Mouse (Mus musculus) CH12.LX (cell line): ENCODE results near the gene Slc4a2. TPM values are rescaled to one million over a fixed set of nuclear protein-coding genes. Genes with fewer than 3 reads are reported as not detected.

Experiments
- DNase-seq: peaks from one replicate; pipeline ENCODE4 v3.0.0-alpha.2; 2013; ENCODE audit errors: extremely low read depth
- H3K27ac ChIP-seq: 2 replicates; pipeline ENCODE4 v1.5.1; 2012; ENCODE audit warnings: low read depth, mild to moderate bottlenecking, control low read depth, moderate library complexity; ENCODE audit not compliant: insufficient read depth
- H3K27me3 ChIP-seq: replicated peaks from 2 replicates; pipeline ENCODE3; 2012; ENCODE audit warnings: inconsistent platforms
- H3K36me3 ChIP-seq, 2 experiments: replicated peaks in 1 of 2; 2 replicates each; pipeline versions ENCODE3 to v1.6.1; 2012; ENCODE audit warnings: inconsistent platforms in 1 of 2, low read length in 1 of 2, mild to moderate bottlenecking in 1 of 2, mixed read lengths in 1 of 2, moderate library complexity in 1 of 2; ENCODE audit not compliant: control insufficient read depth in 1 of 2, insufficient read depth in 1 of 2
- H3K4me1 ChIP-seq, 2 experiments: 2 replicates each; pipeline ENCODE4 v1.6.1; 2012; ENCODE audit warnings: inconsistent platforms in 1 of 2, moderate library complexity in 1 of 2; ENCODE audit not compliant: insufficient read depth in 2 of 2, control insufficient read depth in 1 of 2
- H3K4me2 ChIP-seq: 2 replicates; pipeline ENCODE4 v1.6.1; 2012; ENCODE audit warnings: low read depth, mild to moderate bottlenecking, control low read depth; ENCODE audit not compliant: poor library complexity, insufficient read depth, severe bottlenecking
- H3K4me3 ChIP-seq, 3 experiments: fragments of 150-350 bp in 1 of 3; sonication (generic) in 1 of 3; replicated peaks in 1 of 3; 2 replicates each; pipeline versions ENCODE3 to v1.5.1; 2011 to 2012; ENCODE audit warnings: low read depth in 2 of 3, low read length in 2 of 3, mild to moderate bottlenecking in 2 of 3, moderate library complexity in 2 of 3, control low read depth in 1 of 3, improper control_type of control experiment in 1 of 3, inconsistent platforms in 1 of 3, mixed read lengths in 1 of 3; ENCODE audit not compliant: poor library complexity in 1 of 3
- H3K79me2 ChIP-seq: replicated peaks from 2 replicates; pipeline ENCODE4 v1.6.1; 2012; ENCODE audit warnings: mild to moderate bottlenecking, moderate library complexity; ENCODE audit not compliant: control insufficient read depth, poor library complexity, insufficient read depth, severe bottlenecking; ENCODE audit errors: extremely low read depth
- H3K9ac ChIP-seq: 2 replicates; pipeline ENCODE4 v1.6.1; 2012; ENCODE audit warnings: low read depth, mild to moderate bottlenecking, control low read depth, moderate library complexity; ENCODE audit not compliant: insufficient read depth
- H3K9me3 ChIP-seq: replicated peaks from 2 replicates; pipeline ENCODE3; 2012; ENCODE audit warnings: low read length, inconsistent platforms, mixed read lengths
- CHD1 ChIP-seq: IDR thresholded peaks from 2 replicates; pipeline ENCODE4 v1.6.1; 2012; ENCODE audit warnings: low read depth, low read length, improper control_type of control experiment, inconsistent platforms
- E2F4 ChIP-seq: IDR thresholded peaks from 2 replicates; pipeline ENCODE4 v1.6.1; 2011; ENCODE audit warnings: low read depth, low read length, improper control_type of control experiment; ENCODE audit not compliant: insufficient replicate concordance
- EP300 ChIP-seq: IDR thresholded peaks from 2 replicates; pipeline ENCODE4 v1.6.1; 2011; ENCODE audit warnings: low read length, improper control_type of control experiment
- IRF4 ChIP-seq: IDR thresholded peaks from 2 replicates; pipeline ENCODE4 v1.6.1; 2014; ENCODE audit warnings: low read depth, mild to moderate bottlenecking, inconsistent platforms, low read length, improper control_type of control experiment
- JUN ChIP-seq: IDR thresholded peaks from 2 replicates; pipeline ENCODE4 v1.6.1; 2011; ENCODE audit warnings: low read depth, mild to moderate bottlenecking, low read length, improper control_type of control experiment, moderate library complexity; ENCODE audit not compliant: insufficient read depth
- KAT2A ChIP-seq: IDR thresholded peaks from 2 replicates; pipeline ENCODE4 v1.6.1; 2012; ENCODE audit warnings: low read length, improper control_type of control experiment, inconsistent platforms; ENCODE audit not compliant: insufficient replicate concordance
- MXI1 ChIP-seq: IDR thresholded peaks from 2 replicates; pipeline ENCODE4 v1.6.1; 2011; ENCODE audit warnings: mild to moderate bottlenecking, low read depth, low read length, improper control_type of control experiment
- MYC ChIP-seq: IDR thresholded peaks from 2 replicates; pipeline ENCODE4 v1.6.1; 2011; ENCODE audit warnings: low read depth, mild to moderate bottlenecking, improper control_type of control experiment, low read length
- NRF1 ChIP-seq: IDR thresholded peaks from 2 replicates; pipeline ENCODE4 v1.6.1; 2014; ENCODE audit warnings: low read depth, mild to moderate bottlenecking, inconsistent platforms, low read length, improper control_type of control experiment, moderate library complexity
- POLR2AphosphoS2 ChIP-seq: IDR thresholded peaks from 2 replicates; pipeline ENCODE4 v1.6.1; 2011; ENCODE audit warnings: low read depth, low read length, improper control_type of control experiment
- RCOR1 ChIP-seq: conservative IDR thresholded peaks from 2 replicates; pipeline ENCODE4 v1.6.1; 2012; ENCODE audit warnings: low read depth, mild to moderate bottlenecking, inconsistent platforms, low read length, improper control_type of control experiment
- UBTF ChIP-seq: IDR thresholded peaks from 2 replicates; pipeline ENCODE4 v1.6.1; 2012; ENCODE audit warnings: low read depth, mild to moderate bottlenecking, inconsistent platforms, low read length, improper control_type of control experiment, moderate library complexity
- USF1 ChIP-seq: IDR thresholded peaks from 2 replicates; pipeline ENCODE4 v1.6.1; 2014; ENCODE audit warnings: low read depth, mild to moderate bottlenecking, inconsistent platforms, low read length, improper control_type of control experiment
- ZC3H11A ChIP-seq: IDR thresholded peaks from 2 replicates; pipeline ENCODE4 v1.6.1; 2012; ENCODE audit warnings: low read depth, mild to moderate bottlenecking, inconsistent platforms, low read length, improper control_type of control experiment
- ZMIZ1 ChIP-seq: IDR thresholded peaks from 2 replicates; pipeline ENCODE4 v1.6.1; 2012; ENCODE audit warnings: low read depth, mild to moderate bottlenecking, inconsistent platforms, low read length, improper control_type of control experiment
- ZNF384 ChIP-seq: IDR thresholded peaks from 2 replicates; pipeline ENCODE4 v1.6.1; 2012; ENCODE audit warnings: low read depth, low read length, improper control_type of control experiment, inconsistent platforms
- dilution Hi-C: fragments of 300-500 bp; cut with MboI; formaldehyde crosslinking; loops from 2 replicates; pipeline ENCODE4 v1.14.3; 2020; ENCODE audit warnings: low sequenced_read_pairs; ENCODE audit not compliant: extremely low pct_unique_long_range_greater_than_20kb, extremely low pct_ligation_motif_present
- in situ Hi-C: fragments of 300-500 bp; cut with MboI; formaldehyde crosslinking; loops from 3 replicates; pipeline ENCODE4 v1.14.3; 2019; ENCODE audit warnings: low sequenced_read_pairs, low pct_ligation_motif_present, low pct_unique_long_range_greater_than_20kb, mixed read lengths
- polyA plus RNA-seq: library from polyadenylated mRNA; unstranded; fragments of >175 nt; gene quantifications from 2 replicates; pipeline ENCODE4 v1.2.1, GENCODE M21; 2012; ENCODE audit warnings: low read depth; ENCODE audit not compliant: insufficient read length
- total RNA-seq, 2 experiments: library from RNA; depleted of rRNA; stranded (reverse); fragments of 300-350 nt in 1 of 2; fragments of >200 nt in 1 of 2; gene quantifications; 2 replicates each; pipeline ENCODE4 v1.2.3; 2012 to 2014

The Slc4a2 gene
- total and polyA plus RNA-seq, 3 experiments, result 12.9 to 27.2 (median 18.6) TPM

DNA sequence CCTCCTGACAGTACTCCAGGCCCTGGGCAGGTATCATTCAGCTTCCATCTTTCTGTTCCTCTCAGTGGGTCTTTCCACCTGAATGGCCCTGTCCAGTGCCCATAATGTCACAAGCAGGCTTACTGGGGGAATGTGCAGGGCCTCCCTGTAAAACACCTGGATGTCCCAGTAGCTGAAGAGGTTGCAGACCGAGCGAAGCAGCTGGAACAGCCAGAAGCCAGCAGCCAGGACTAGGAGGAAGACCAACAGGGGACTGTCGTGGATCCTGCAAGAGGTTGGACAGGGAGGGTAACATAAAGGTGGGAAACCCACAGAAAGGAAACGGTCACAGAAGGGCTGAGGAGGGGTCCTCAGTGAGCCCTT is 34.0 kb upstream of the Slc4a2 start:
- Histone ChIP-seq H3K4me3 (peak overlapping the region; percentile 33 to 55 (median 46)), H3K4me1 (peaks cover 15 to 54% of the 10 kb centered on the region in 2 experiments)

GRCm38 (mm10) chr5:24391864-24392263 is 31.8 kb upstream of the Slc4a2 start, which contains the start of gene Atg9b:
TSS of gene Atg9b (minus strand) at chr5:24392143.
- no peak within 1 kb of the TSS for H3K9ac ChIP-seq
- DNase-seq, result no peak
- in situ Hi-C loops (no loop called here), dilution Hi-C loops (no loop called here)
- no peaks in the 10 kb centered on the region for H3K79me2 ChIP-seq
- TF ChIP-seq ZC3H11A (no peak), MXI1 (no peak), MYC (no peak), EP300 (no peak), UBTF (no peak), E2F4 (no peak), ZNF384 (no peak), RCOR1 (no peak), KAT2A (no peak), ZMIZ1 (no peak)
- H3K4me2 ChIP-seq, result no peak within 1 kb of the TSS
- H3K27me3 ChIP-seq, result no peaks in the 10 kb centered on the region
- H3K4me3 ChIP-seq, result no peak within 1 kb of the TSS
- peaks cover 0 to 5% of the 10 kb centered on the region in 2 experiments for H3K36me3 ChIP-seq
- H3K27ac ChIP-seq, result no peak within 1 kb of the TSS
- H3K9me3 ChIP-seq, result peaks cover 11% of the 10 kb centered on the region
- H3K4me1 ChIP-seq, result peaks cover 14 to 53% of the 10 kb centered on the region in 2 experiments

More for the DNA sequence above, 34.0 kb upstream of the Slc4a2 start:
- Histone ChIP-seq H3K4me2 (peak overlapping the region; percentile 37), H3K9me3 (peaks cover 11% of the 10 kb centered on the region), H3K79me2 (no peaks in the 10 kb centered on the region), H3K36me3 (no peaks in the 10 kb centered on the region), H3K27me3 (no peaks in the 10 kb centered on the region)
- in situ Hi-C loops, result no loop called here
- TF ChIP-seq POLR2AphosphoS2 (no peak), ZMIZ1 (no peak; the same call in 1 of the 2 replicates), KAT2A (no peak), JUN (no peak), ZNF384 (no peak)
- TF ChIP-seq, all 38 proteins: peak for 0
- Histone ChIP-seq H3K9ac (peak overlapping the region; percentile 16; the same call in 1 of the 2 replicates), H3K27ac (peak overlapping the region; percentile 44)
- dilution Hi-C loops, result no loop called here
- no peak for DNase-seq

GRCm38 (mm10) chr5:24392724-24393123 is 30.9 kb upstream of the Slc4a2 start:
- TF ChIP-seq IRF4 (no peak), ZNF384 (no peak), CHD1 (no peak), NRF1 (no peak), USF1 (no peak), UBTF (no peak), POLR2AphosphoS2 (no peak)
- Histone ChIP-seq H3K36me3 (peaks cover 0 to 7% of the 10 kb centered on the region in 2 experiments), H3K27ac (no peak overlapping the region), H3K4me3 (no peak overlapping the region), H3K4me1 (peaks cover 14 to 55% of the 10 kb centered on the region in 2 experiments), H3K79me2 (no peaks in the 10 kb centered on the region), H3K9me3 (peaks cover 7% of the 10 kb centered on the region), H3K4me2 (no peak overlapping the region), H3K27me3 (no peaks in the 10 kb centered on the region), H3K9ac (no peak overlapping the region)
- in situ Hi-C loops, result no loop called here
- DNase-seq, result no peak
- dilution Hi-C loops, result no loop called here
